Mouse (Mus musculus) hematopoietic stem cell, adult 5-6 weeks (primary cell): ENCODE data around the gene Frmd8. TPM values are rescaled to one million over a fixed set of nuclear protein-coding genes. Genes with fewer than 3 reads are reported as not detected.

Source experiments
- ATAC-seq, 2 experiments: fragments of 125-278 bp in 1 of 2; replicated peaks in 1 of 2; 2 replicates each; pipeline ENCODE4 v1.8.0; 2016 to 2017; ENCODE audit warnings: inconsistent platforms in 2 of 2, mild to moderate bottlenecking in 2 of 2, moderate number of reproducible peaks in 2 of 2, low read depth in 1 of 2, moderate TSS enrichment in 1 of 2; ENCODE audit not compliant: low FRiP score in 2 of 2, poor library complexity in 2 of 2, severe bottlenecking in 2 of 2, insufficient read depth in 1 of 2, low TSS enrichment in 1 of 2
- total RNA-seq: library from RNA; stranded (forward); fragments of 172-1452, 232-1000 nt; gene quantifications from 2 replicates; pipeline ENCODE4 v1.2.3, GENCODE M21; 2017

The Frmd8 gene
- total RNA-seq, 1 experiment from 2014 or later, result 26.4 TPM

GRCm38 (mm10) chr19:5834260-5834925 lies 40.7 kb downstream of the Frmd8 start:
- no peak for ATAC-seq

- ATAC-seq, result no peak
Observed at GRCm38 (mm10) chr19:5833287-5834100, 41.6 kb downstream of the Frmd8 start.

GRCm38 (mm10) chr19:5832326-5832725 lies 42.7 kb downstream of the Frmd8 start:
- no peak for ATAC-seq

- ATAC-seq, result no peak
Observed at GRCm38 (mm10) chr19:5831958-5832320, 43.1 kb downstream of the Frmd8 start.

- no peak for ATAC-seq
Observed at GRCm38 (mm10) chr19:5831224-5831957, 43.7 kb downstream of the Frmd8 start.

- ATAC-seq, result no peak
Observed at GRCm38 (mm10) chr19:5830776-5831175, 44.3 kb downstream of the Frmd8 start.

GRCm38 (mm10) chr19:5829958-5830615 lies 45.0 kb downstream of the Frmd8 start:
- ATAC-seq, result no peak

GRCm38 (mm10) chr19:5828905-5829304 lies 46.2 kb downstream of the Frmd8 start:
- no peak for ATAC-seq

- ATAC-seq, result no peak
Observed at GRCm38 (mm10) chr19:5828155-5828554, 46.9 kb downstream of the Frmd8 start.

GRCm38 (mm10) chr19:5827456-5828154 lies 47.5 kb downstream of the Frmd8 start:
- no peak for ATAC-seq

GRCm38 (mm10) chr19:5827044-5827443 lies 48.0 kb downstream of the Frmd8 start:
- no peak for ATAC-seq

GRCm38 (mm10) chr19:5826731-5827002 lies 48.4 kb downstream of the Frmd8 start:
- no peak for ATAC-seq

GRCm38 (mm10) chr19:5825901-5826730 lies 49.0 kb downstream of the Frmd8 start:
- no peak for ATAC-seq

GRCm38 (mm10) chr19:5824826-5825617 lies 50.1 kb downstream of the Frmd8 start:
- no peak for ATAC-seq

- no peak for ATAC-seq
Observed at GRCm38 (mm10) chr19:5824043-5824825, 50.8 kb downstream of the Frmd8 start.
